Mouse (Mus musculus): ENCODE measurements around the gene Iqschfp.
A peak's percentile ranks its signal among the peaks of the same experiment; 100 is the strongest.

The Iqschfp gene

GRCm38 (mm10) chr3:68350624-68351023 is 458.6 kb downstream of the Iqschfp start:
- DNase-seq (ENCODE audit: low spot score) = peak; percentile 28

GRCm38 (mm10) chr3:68351461-68351860 is 459.4 kb downstream of the Iqschfp start:
- DNase-seq (ENCODE audit: low spot score) = no peak

GRCm38 (mm10) chr3:68352961-68353360 is 460.9 kb downstream of the Iqschfp start:
- DNase-seq (ENCODE audit: low spot score) = no peak

- no peak for DNase-seq (ENCODE audit: low spot score)
These were observed 461.5 kb downstream of the Iqschfp start for GRCm38 (mm10) chr3:68353492-68353891.

- no peak for DNase-seq (ENCODE audit: low spot score)
These were observed 464.5 kb downstream of the Iqschfp start for GRCm38 (mm10) chr3:68356516-68356915.

- DNase-seq (ENCODE audit: low spot score) = no peak
These were observed 476.0 kb downstream of the Iqschfp start for GRCm38 (mm10) chr3:68368029-68368428.

GRCm38 (mm10) chr3:68372925-68373324 is 480.9 kb downstream of the Iqschfp start:
- DNase-seq (ENCODE audit: low spot score) = no peak

- peak; percentile 18 for DNase-seq (ENCODE audit: low spot score)
These were observed 483.1 kb downstream of the Iqschfp start for GRCm38 (mm10) chr3:68375100-68375508.

GRCm38 (mm10) chr3:68377452-68378198 is 485.6 kb downstream of the Iqschfp start:
- no peak for DNase-seq (ENCODE audit: low spot score)

GRCm38 (mm10) chr3:68378799-68379198 is 486.8 kb downstream of the Iqschfp start:
- DNase-seq (ENCODE audit: low spot score) = no peak

GRCm38 (mm10) chr3:68379242-68379641 is 487.2 kb downstream of the Iqschfp start:
- no peak for DNase-seq (ENCODE audit: low spot score)

GRCm38 (mm10) chr3:68383672-68384071 is 491.6 kb downstream of the Iqschfp start:
- no peak for DNase-seq (ENCODE audit: low spot score)

- DNase-seq (ENCODE audit: low spot score) = no peak
These were observed 493.5 kb downstream of the Iqschfp start for GRCm38 (mm10) chr3:68385544-68385943.

- DNase-seq (ENCODE audit: low spot score) = no peak
These were observed 496.0 kb downstream of the Iqschfp start for GRCm38 (mm10) chr3:68388023-68388422.

GRCm38 (mm10) chr3:68393578-68393977 is 501.5 kb downstream of the Iqschfp start:
- DNase-seq (ENCODE audit: low spot score) = no peak

GRCm38 (mm10) chr3:68398691-68399090 is 506.7 kb downstream of the Iqschfp start:
- no peak for DNase-seq (ENCODE audit: low spot score)

GRCm38 (mm10) chr3:68400121-68400520 is 508.1 kb downstream of the Iqschfp start:
- DNase-seq (ENCODE audit: low spot score) = peak; percentile 25

- no peak for DNase-seq (ENCODE audit: low spot score)
These were observed 511.3 kb downstream of the Iqschfp start for GRCm38 (mm10) chr3:68403343-68403742.

GRCm38 (mm10) chr3:68403783-68404217 is 511.8 kb downstream of the Iqschfp start:
- DNase-seq (ENCODE audit: low spot score) = no peak

GRCm38 (mm10) chr3:68405724-68406123 is 513.7 kb downstream of the Iqschfp start:
- no peak for DNase-seq (ENCODE audit: low spot score)

GRCm38 (mm10) chr3:68412262-68412661 is 520.2 kb downstream of the Iqschfp start:
- no peak for DNase-seq (ENCODE audit: low spot score)

GRCm38 (mm10) chr3:68419792-68420191 is 527.8 kb downstream of the Iqschfp start:
- no peak for DNase-seq (ENCODE audit: low spot score)

- DNase-seq (ENCODE audit: low spot score) = no peak
These were observed 528.9 kb downstream of the Iqschfp start for GRCm38 (mm10) chr3:68420927-68421326.

- DNase-seq (ENCODE audit: low spot score) = no peak
These were observed 529.8 kb downstream of the Iqschfp start for GRCm38 (mm10) chr3:68421849-68422248.

Data from embryo, embryonic 10 days (tissue).